Mouse (Mus musculus): ENCODE measurements at regions not wholly inside any gene's neighbourhood (a gene's known extent, or its start where the extent isn't known, plus 50 kb on each side); places are given as distances from the start of the nearest gene placed in this dataset.

- no peak for DNase-seq
Measured at GRCm38 (mm10) chr4:84108592-84108991, 566.5 kb downstream of the Bnc2 start.

GRCm38 (mm10) chr4:84109771-84110503, 565.1 kb downstream of the Bnc2 start:
- DNase-seq: no peak

GRCm38 (mm10) chr4:84114162-84115040, 560.7 kb downstream of the Bnc2 start:
- DNase-seq: no peak

GRCm38 (mm10) chr4:84118284-84118919, 556.7 kb downstream of the Bnc2 start:
- no peak for DNase-seq

GRCm38 (mm10) chr4:84119616-84120015, 555.5 kb downstream of the Bnc2 start:
- DNase-seq: no peak

GRCm38 (mm10) chr4:84120330-84120729, 554.7 kb downstream of the Bnc2 start:
- DNase-seq: no peak

GRCm38 (mm10) chr4:84121442-84121841, 553.6 kb downstream of the Bnc2 start:
- DNase-seq: no peak

GRCm38 (mm10) chr4:84126400-84126799, 548.7 kb downstream of the Bnc2 start:
- no peak for DNase-seq

GRCm38 (mm10) chr4:84127380-84127779, 547.7 kb downstream of the Bnc2 start:
- no peak for DNase-seq

- no peak for DNase-seq
Measured at GRCm38 (mm10) chr4:84130840-84131547, 544.1 kb downstream of the Bnc2 start.

- DNase-seq: peak; percentile 55
Measured at GRCm38 (mm10) chr4:84135740-84136139, 539.3 kb downstream of the Bnc2 start.

GRCm38 (mm10) chr4:84137171-84137919, 537.7 kb downstream of the Bnc2 start:
- DNase-seq: peak; percentile 78

- peak; percentile 86 for DNase-seq
Measured at GRCm38 (mm10) chr4:84149149-84150050, 525.7 kb downstream of the Bnc2 start.

GRCm38 (mm10) chr4:84150698-84151097, 524.4 kb downstream of the Bnc2 start:
- peak; percentile 81 for DNase-seq

GRCm38 (mm10) chr4:84151247-84151646, 523.8 kb downstream of the Bnc2 start:
- peak; percentile 79 for DNase-seq

GRCm38 (mm10) chr4:84151971-84152450, 523.1 kb downstream of the Bnc2 start:
- peak; percentile 78 for DNase-seq

GRCm38 (mm10) chr4:84153571-84153970, 521.5 kb downstream of the Bnc2 start:
- DNase-seq: peak; percentile 82

GRCm38 (mm10) chr4:84157911-84158647, 517.0 kb downstream of the Bnc2 start:
- peak; percentile 68 for DNase-seq

GRCm38 (mm10) chr4:84163362-84163761, 511.7 kb downstream of the Bnc2 start:
- DNase-seq: no peak

- peak; percentile 55 for DNase-seq
Measured at GRCm38 (mm10) chr4:84165256-84165655, 509.8 kb downstream of the Bnc2 start.

Data from heart, adult 11 months (tissue).